Mouse (Mus musculus) embryo, embryonic 11 days (tissue): ENCODE data around the gene Cacna1h.

ENCODE experiments used
- DNase-seq: peaks from one replicate; pipeline ENCODE4 v3.0.0-alpha.2; 2015

The Cacna1h gene

GRCm38 (mm10) chr17:25433617-25434606, at the start of gene Cacna1h:
Cacna1h (minus strand) TSS chr17:25433783.
- DNase-seq: peak; percentile 89

GRCm38 (mm10) chr17:25482092-25482491, 48.5 kb upstream of the Cacna1h start:
- no peak for DNase-seq

GRCm38 (mm10) chr17:25480820-25481219, 47.2 kb upstream of the Cacna1h start:
- DNase-seq: no peak

- DNase-seq: no peak
Measured at GRCm38 (mm10) chr17:25480152-25480551, 46.6 kb upstream of the Cacna1h start.

- DNase-seq: peak; percentile 77
Measured at GRCm38 (mm10) chr17:25475946-25476744, 42.6 kb upstream of the Cacna1h start.

GRCm38 (mm10) chr17:25474330-25475077, 40.9 kb upstream of the Cacna1h start:
- DNase-seq: peak; percentile 86

GRCm38 (mm10) chr17:25472044-25472443, 38.5 kb upstream of the Cacna1h start:
- no peak for DNase-seq

- DNase-seq: peak; percentile 34
Measured at GRCm38 (mm10) chr17:25471418-25471817, 37.8 kb upstream of the Cacna1h start.

- DNase-seq: peak; percentile 79
Measured at GRCm38 (mm10) chr17:25469798-25470197, 36.2 kb upstream of the Cacna1h start.

GRCm38 (mm10) chr17:25468301-25468700, 34.7 kb upstream of the Cacna1h start:
- no peak for DNase-seq

GRCm38 (mm10) chr17:25467781-25468180, 34.2 kb upstream of the Cacna1h start:
- no peak for DNase-seq

- DNase-seq: no peak
Measured at GRCm38 (mm10) chr17:25466257-25466656, 32.7 kb upstream of the Cacna1h start.

GRCm38 (mm10) chr17:25464091-25464490, 30.5 kb upstream of the Cacna1h start:
- DNase-seq: no peak

- no peak for DNase-seq
Measured at GRCm38 (mm10) chr17:25463326-25463945, 29.9 kb upstream of the Cacna1h start.

- DNase-seq: peak; percentile 49
Measured at GRCm38 (mm10) chr17:25462236-25462875, 28.8 kb upstream of the Cacna1h start.

- no peak for DNase-seq
Measured at GRCm38 (mm10) chr17:25456540-25456939, 23.0 kb upstream of the Cacna1h start.

- no peak for DNase-seq
Measured at GRCm38 (mm10) chr17:25454272-25454671, 20.7 kb upstream of the Cacna1h start, which contains the start of gene Tekt4. Tekt4 (plus strand) TSS chr17:25454615.

GRCm38 (mm10) chr17:25452246-25452965, 18.8 kb upstream of the Cacna1h start:
- no peak for DNase-seq

GRCm38 (mm10) chr17:25450329-25450728, 16.7 kb upstream of the Cacna1h start:
- no peak for DNase-seq

GRCm38 (mm10) chr17:25447865-25448264, 14.3 kb upstream of the Cacna1h start:
- DNase-seq: no peak

GRCm38 (mm10) chr17:25445841-25446240, 12.3 kb upstream of the Cacna1h start:
- no peak for DNase-seq
